ENCODE assay signal across 9 mouse cellular contexts in the genomic region with DNA sequence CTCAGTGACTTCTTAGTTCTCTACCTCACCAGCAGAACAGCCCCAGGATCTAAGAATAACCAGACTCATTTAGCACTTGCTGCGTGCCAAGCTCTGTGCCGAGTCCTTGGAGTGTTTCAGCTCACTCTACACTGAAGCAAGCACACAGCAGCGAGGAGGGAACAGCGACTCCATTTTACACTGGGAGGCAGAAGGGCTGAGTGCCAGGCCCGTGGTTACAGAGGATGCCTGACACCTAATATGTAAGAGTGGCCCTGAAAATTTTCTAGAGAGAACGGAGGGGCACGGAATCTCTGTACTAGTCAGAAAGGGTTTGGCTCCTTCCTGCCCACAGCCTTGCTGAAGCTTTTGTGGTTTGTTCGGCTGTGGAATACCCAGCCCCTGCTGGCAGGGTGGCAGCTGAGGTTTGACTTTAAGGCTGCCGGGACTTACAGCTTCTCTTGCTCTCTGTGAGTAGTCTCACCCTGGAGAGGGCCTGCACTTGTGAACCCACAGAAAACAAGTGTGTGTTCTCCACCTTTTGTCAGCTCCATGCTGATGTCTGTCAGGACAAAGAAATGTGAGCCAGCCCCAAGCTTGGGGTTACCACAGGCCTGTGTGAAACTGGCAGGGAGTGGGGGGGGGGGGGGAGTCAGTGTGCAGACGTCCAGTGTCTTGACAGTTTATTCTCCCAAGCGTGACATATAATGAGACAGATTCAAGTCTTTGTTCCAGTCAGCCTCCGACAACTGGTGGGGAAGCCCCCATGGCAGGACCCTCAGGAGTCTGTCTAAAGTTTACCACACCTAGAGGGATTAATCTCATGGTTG. TPM values are rescaled to one million over a fixed set of nuclear protein-coding genes. Genes with fewer than 3 reads are reported as not detected.
DNase-seq lines count a peak whose midpoint lies in the region; ATAC-seq lines count a peak whose summit lies in the region.
"Had no signal": no experiment of that assay in that cellular context is flagged by ENCODE, and none has a peak within 500 bp of the region (broad histone marks: within the 10 kb centered on the region; RNA-seq: fewer than 3 reads in every experiment).

No protein-coding gene starts in this region.

- H3K4me2 ChIP-seq in neural tube, embryonic 11.5 days (ENCODE audit: low read depth), result no peak overlapping the region
- H3K4me2 ChIP-seq in forebrain, embryonic 15.5 days (replicated peaks), result no peak overlapping the region

- peaks cover 56% of the 10 kb centered on the region for H3K4me1 ChIP-seq in neural tube, embryonic 11.5 days (ENCODE audit: control insufficient read depth, insufficient read depth, low read length)
- H3K4me1 ChIP-seq in forebrain, embryonic 15.5 days, result peaks cover 86% of the 10 kb centered on the region

- no peaks in the 10 kb centered on the region for H3K27me3 ChIP-seq in neural tube, embryonic 11.5 days (ENCODE audit: control insufficient read depth, insufficient read depth, low read length)
- no peaks in the 10 kb centered on the region; the same call in 1 of the 2 replicates for H3K27me3 ChIP-seq in forebrain, embryonic 15.5 days

- 0 out of 2 replicates have a peak overlapping the region, but pooled peaks have one; percentile 18 for H3K9ac ChIP-seq in neural tube, embryonic 11.5 days (ENCODE audit: low read length)
- H3K9ac ChIP-seq in forebrain, embryonic 15.5 days (replicated peaks), result no peak overlapping the region
- H3K9ac ChIP-seq: liver, embryonic 14.5 days had no signal

- 51% methylated on average over 12 of the region's 12 CpGs for WGBS in neural tube, embryonic 11.5 days
- WGBS in forebrain, embryonic 15.5 days, result 31% methylated on average over 12 of the region's 12 CpGs

- no peaks in the 10 kb centered on the region for H3K9me3 ChIP-seq in neural tube, embryonic 11.5 days (ENCODE audit: control insufficient read depth, low read length)
- no peaks in the 10 kb centered on the region for H3K9me3 ChIP-seq in forebrain, embryonic 15.5 days

- ATAC-seq in neural tube, embryonic 11.5 days (ENCODE audit: insufficient read depth, low FRiP score, low TSS enrichment), result no peak
- ATAC-seq in forebrain, embryonic 15.5 days (replicated peaks), result no peak

- H3K4me3 ChIP-seq in neural tube, embryonic 11.5 days (ENCODE audit: low read depth, low read length), result no peak overlapping the region
- no peak overlapping the region for H3K4me3 ChIP-seq in forebrain, embryonic 15.5 days

- H3K27ac ChIP-seq in neural tube, embryonic 11.5 days (ENCODE audit: low read depth, low read length), result peak overlapping the region; percentile 80
- H3K27ac ChIP-seq in forebrain, embryonic 15.5 days (replicated peaks), result peak overlapping the region; percentile 39
- H3K27ac ChIP-seq: liver, embryonic 14.5 days had no signal

- DNase-seq in neural tube, embryonic 11.5 days (ENCODE audit: low spot score), result no peak
- DNase-seq in neural tube, embryonic 10.5 days (ENCODE audit: extremely low spot score, low spot score), result no peak
- DNase-seq in left cerebral cortex, postnatal 36 days (ENCODE audit: low spot score in 2 of 2), result peak; percentile 75
- DNase-seq in right cerebral cortex, postnatal 36 days (ENCODE audit: low spot score in 2 of 2), result peak; percentile 67 to 77
- DNase-seq in embryo, embryonic 10 days (ENCODE audit: low spot score), result no peak
- DNase-seq in lung, postnatal 25 days (ENCODE audit: low spot score), result no peak
- no peak for DNase-seq in urinary bladder, adult 2 months (ENCODE audit: low spot score)

- no peaks in the 10 kb centered on the region for H3K36me3 ChIP-seq in neural tube, embryonic 11.5 days (ENCODE audit: control insufficient read depth, insufficient read depth, low read length)
- H3K36me3 ChIP-seq in forebrain, embryonic 15.5 days, result no peaks in the 10 kb centered on the region

- intact Hi-C loops in left cerebral cortex, postnatal 36 days (cut with DNase I), result loop anchor here (5.0 kb wide), 3 partner anchors 33 to 298 kb away; no protein-coding TSS in a partner anchor

RNA-seq across cellular contexts. Expression of gene Tpra1, which starts 37.4 kb away (rescaled TPM):
- 44.8 and 48.8 TPM in 2 replicates for polyA plus RNA-seq in neural tube, embryonic 11.5 days (2014; fragmentation: Nextera tagmentation; extraction: Ambion mirVana)
- 61.5 and 64.1 TPM in 2 replicates for polyA plus RNA-seq in forebrain, embryonic 15.5 days (2015; fragmentation: Nextera tagmentation; extraction: Ambion mirVana)
- 10 to 100 TPM; 38.7 to 49.6 TPM for total RNA-seq in left cerebral cortex, postnatal 36 days (2021)
- polyA plus RNA-seq in urinary bladder, adult 2 months (2012; rRNA removed), result 88.4 and 107 TPM in 2 replicates

RNA-seq across cellular contexts. Expression of gene Mcm2, which starts 40.9 kb away (rescaled TPM):
- 194 and 219 TPM in 2 replicates for polyA plus RNA-seq in neural tube, embryonic 11.5 days (2014; fragmentation: Nextera tagmentation; extraction: Ambion mirVana)
- 70.0 and 75.2 TPM in 2 replicates for polyA plus RNA-seq in forebrain, embryonic 15.5 days (2015; fragmentation: Nextera tagmentation; extraction: Ambion mirVana)
- 1 to 10 TPM; 3.8 to 4.2 TPM for total RNA-seq in left cerebral cortex, postnatal 36 days (2021)
- polyA plus RNA-seq in urinary bladder, adult 2 months (2012; rRNA removed), result 10.0 and 14.5 TPM in 2 replicates

Comparison
In these comparisons a context has a peak if more than half of its experiments do, and no peak if none do; other contexts are left out.
1. DNase-seq: peak in left cerebral cortex, postnatal 36 days (2 of 2) and right cerebral cortex, postnatal 36 days (2 of 2); none in neural tube, embryonic 11.5 days (single experiment), neural tube, embryonic 10.5 days (single experiment), embryo, embryonic 10 days (single experiment), lung, postnatal 25 days (single experiment) and urinary bladder, adult 2 months (single experiment).